Comparison of ENCODE assay signal across 8 mouse cellular contexts in the genomic region with DNA sequence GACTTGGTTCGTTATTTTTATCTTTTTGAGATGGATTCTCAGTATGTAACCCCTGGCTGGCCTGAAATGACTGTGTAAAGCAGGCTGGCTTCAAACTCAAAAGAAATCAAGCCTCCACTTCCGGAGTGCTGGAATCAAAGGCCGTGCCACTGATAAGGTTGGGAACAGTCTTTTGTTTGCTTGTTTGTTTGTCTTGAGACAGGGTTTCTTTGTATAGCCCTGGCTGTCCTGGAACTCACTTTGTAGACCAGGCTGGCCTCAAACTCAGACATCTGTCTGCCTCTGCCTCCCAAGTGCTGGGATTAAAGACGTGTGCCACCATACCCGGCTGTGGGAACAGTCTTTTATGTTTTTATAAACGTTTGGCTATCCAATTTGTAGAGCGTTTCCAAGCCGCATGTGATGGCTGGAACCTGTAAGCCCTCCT. TPM values are rescaled to one million over a fixed set of nuclear protein-coding genes. Genes with fewer than 3 reads are reported as not detected.
DNase-seq lines count a peak whose midpoint lies in the region; ATAC-seq and TF ChIP-seq lines count a peak whose summit lies in the region.

No protein-coding gene starts in this region.

- H3K4me3 ChIP-seq in lung, embryonic 14.5 days (ENCODE audit: low read depth, low read length), result peak overlapping the region; percentile 68
- H3K4me3 ChIP-seq in limb, embryonic 12.5 days (replicated peaks), result peak overlapping the region; percentile 77
- H3K4me3 ChIP-seq in neural tube, embryonic 15.5 days (replicated peaks), result peak overlapping the region; percentile 81

- ATAC-seq in lung, embryonic 14.5 days (ENCODE audit: insufficient read depth), result no peak
- 0 out of 2 replicates have a peak, but pooled peaks have one; percentile 2 for ATAC-seq in erythroblast, adult 5-6 weeks (replicated peaks; ENCODE audit: low FRiP score, poor library complexity, severe bottlenecking)
- ATAC-seq in limb, embryonic 12.5 days (ENCODE audit: insufficient number of reproducible peaks, insufficient read depth, low FRiP score, low TSS enrichment, low read depth), result no peak
- ATAC-seq in neural tube, embryonic 15.5 days (ENCODE audit: low FRiP score), result no peak

- peak overlapping the region; percentile 71 for H3K9ac ChIP-seq in lung, embryonic 14.5 days
- peak overlapping the region; percentile 76 for H3K9ac ChIP-seq in limb, embryonic 12.5 days (replicated peaks)
- peak overlapping the region; percentile 76 for H3K9ac ChIP-seq in neural tube, embryonic 15.5 days (replicated peaks)

- peak overlapping the region; percentile 44 for H3K27ac ChIP-seq in lung, embryonic 14.5 days (ENCODE audit: low read depth)
- H3K27ac ChIP-seq in limb, embryonic 12.5 days, result peak overlapping the region; percentile 71
- H3K27ac ChIP-seq in neural tube, embryonic 15.5 days (replicated peaks), result peak overlapping the region; percentile 93

- no peak for TF ChIP-seq CTCF in lung, embryonic 14.5 days (IDR thresholded peaks at IDR 0.05; ENCODE audit: low read depth)

- H3K4me2 ChIP-seq in lung, embryonic 14.5 days, result peak overlapping the region; percentile 86
- peak overlapping the region; percentile 76 for H3K4me2 ChIP-seq in limb, embryonic 12.5 days
- H3K4me2 ChIP-seq in neural tube, embryonic 15.5 days, result peak overlapping the region; percentile 75

- H3K4me1 ChIP-seq in lung, embryonic 14.5 days (ENCODE audit: insufficient read depth), result peaks cover 8% of the 10 kb centered on the region; the same call in 1 of the 2 replicates
- H3K4me1 ChIP-seq in limb, embryonic 12.5 days (replicated peaks), result peaks cover 6% of the 10 kb centered on the region
- peaks cover 22% of the 10 kb centered on the region for H3K4me1 ChIP-seq in neural tube, embryonic 15.5 days

- 22% methylated on average over 8 of the region's 8 CpGs for WGBS in lung, embryonic 14.5 days
- 29% methylated on average over 8 of the region's 8 CpGs for WGBS in limb, embryonic 12.5 days
- 29% methylated on average over 8 of the region's 8 CpGs for WGBS in neural tube, embryonic 15.5 days

- DNase-seq in lung, embryonic 14.5 days, result no peak
- DNase-seq in lung, postnatal 4 days, result no peak
- no peak for DNase-seq in urinary bladder, postnatal 10 days (ENCODE audit: low spot score)
- DNase-seq in cerebellum, postnatal 36 days, result no peak
- DNase-seq in thymus, postnatal 4 days, result no peak

- H3K27me3 ChIP-seq in lung, embryonic 14.5 days (ENCODE audit: insufficient read depth, low read length), result no peaks in the 10 kb centered on the region
- H3K27me3 ChIP-seq in limb, embryonic 12.5 days, result no peaks in the 10 kb centered on the region
- H3K27me3 ChIP-seq in neural tube, embryonic 15.5 days (replicated peaks), result no peaks in the 10 kb centered on the region

- H3K36me3 ChIP-seq in lung, embryonic 14.5 days (ENCODE audit: insufficient read depth), result peaks cover 32% of the 10 kb centered on the region
- peaks cover 34% of the 10 kb centered on the region for H3K36me3 ChIP-seq in limb, embryonic 12.5 days
- peaks cover 31% of the 10 kb centered on the region for H3K36me3 ChIP-seq in neural tube, embryonic 15.5 days

- H3K9me3 ChIP-seq in lung, embryonic 14.5 days (ENCODE audit: low read depth, low read length), result no peaks in the 10 kb centered on the region
- H3K9me3 ChIP-seq in limb, embryonic 12.5 days, result no peaks in the 10 kb centered on the region
- no peaks in the 10 kb centered on the region for H3K9me3 ChIP-seq in neural tube, embryonic 15.5 days (replicated peaks)

RNA-seq across cellular contexts. Expression of a gene that starts 0.6 kb away (rescaled TPM):
- polyA plus RNA-seq in lung, embryonic 14.5 days (2014; fragmentation: Nextera tagmentation; extraction: Ambion mirVana), result 47.9 and 51.4 TPM in 2 replicates
- 2.3 and 3.7 TPM in 2 replicates for total RNA-seq in erythroblast, adult 5-6 weeks (2015; ENCODE audit: low replicate concordance)
- 2.5 and 5.2 TPM in 2 replicates for total RNA-seq in erythroblast, adult 5-6 weeks (2017; ENCODE audit: low replicate concordance)
- polyA plus RNA-seq in limb, embryonic 12.5 days (2016; fragmentation: Nextera tagmentation; extraction: Ambion mirVana), result 44.1 and 48.0 TPM in 2 replicates
- polyA plus RNA-seq in neural tube, embryonic 15.5 days (2015; fragmentation: Nextera tagmentation; extraction: Ambion mirVana), result 48.6 and 49.2 TPM in 2 replicates

RNA-seq across cellular contexts. Expression of a gene that starts 36.0 kb away (rescaled TPM):
- polyA plus RNA-seq in lung, embryonic 14.5 days (2014; fragmentation: Nextera tagmentation; extraction: Ambion mirVana), result 22.9 and 23.1 TPM in 2 replicates
- 21.1 and 22.5 TPM in 2 replicates for total RNA-seq in erythroblast, adult 5-6 weeks (2015; ENCODE audit: low replicate concordance)
- 18.2 and 25.5 TPM in 2 replicates for total RNA-seq in erythroblast, adult 5-6 weeks (2017; ENCODE audit: low replicate concordance)
- 23.4 and 26.1 TPM in 2 replicates for polyA plus RNA-seq in limb, embryonic 12.5 days (2016; fragmentation: Nextera tagmentation; extraction: Ambion mirVana)
- 19.1 and 19.4 TPM in 2 replicates for polyA plus RNA-seq in neural tube, embryonic 15.5 days (2015; fragmentation: Nextera tagmentation; extraction: Ambion mirVana)

RNA-seq across cellular contexts. Expression of a gene that starts 36.6 kb away (rescaled TPM):
- polyA plus RNA-seq in lung, embryonic 14.5 days (2014; fragmentation: Nextera tagmentation; extraction: Ambion mirVana), result 126 and 139 TPM in 2 replicates
- total RNA-seq in erythroblast, adult 5-6 weeks (2015; ENCODE audit: low replicate concordance), result 40.2 and 46.2 TPM in 2 replicates
- total RNA-seq in erythroblast, adult 5-6 weeks (2017; ENCODE audit: low replicate concordance), result 27.0 and 28.7 TPM in 2 replicates
- 156 and 161 TPM in 2 replicates for polyA plus RNA-seq in limb, embryonic 12.5 days (2016; fragmentation: Nextera tagmentation; extraction: Ambion mirVana)
- polyA plus RNA-seq in neural tube, embryonic 15.5 days (2015; fragmentation: Nextera tagmentation; extraction: Ambion mirVana), result 144 TPM in 2 replicates
